Mouse (Mus musculus) spleen, postnatal 14 days (tissue): ENCODE results near the gene Pilra.
"Not testable (repeated sequence)": the region's sequence is repeated elsewhere in the genome, so short reads cannot be mapped to it uniquely, and the experiment has no call there.

ENCODE experiments used
- DNase-seq, 2 experiments: peaks; one replicate each; pipeline ENCODE4 v3.0.0; 2021 to 2022; ENCODE audit warnings: low spot score in 2 of 2

Gene Pilra

GRCm38 (mm10) chr5:137835966-137836520 lies at the start of gene Pilra:
Gene Pilra, minus strand, starts transcription at chr5:137836281.
- DNase-seq = not testable (repeated sequence)

- no peak for DNase-seq
Measured at GRCm38 (mm10) chr5:137883345-137883744, 47.3 kb upstream of the Pilra start.

GRCm38 (mm10) chr5:137882922-137883321 lies 46.8 kb upstream of the Pilra start:
- DNase-seq = no peak

- peak in 1 of 2 experiments; percentile 18 for DNase-seq
Measured at GRCm38 (mm10) chr5:137877860-137878259, 41.8 kb upstream of the Pilra start.

GRCm38 (mm10) chr5:137875054-137875453 lies 39.0 kb upstream of the Pilra start:
- no peak for DNase-seq

GRCm38 (mm10) chr5:137872381-137872702 lies 36.3 kb upstream of the Pilra start:
- not testable (repeated sequence) for DNase-seq

- DNase-seq = not testable (repeated sequence)
Measured at GRCm38 (mm10) chr5:137871644-137872380, 35.7 kb upstream of the Pilra start, which contains the start of gene Pilrb2. Gene Pilrb2, minus strand, starts transcription at chr5:137871815.

- not testable (repeated sequence) for DNase-seq
Measured at GRCm38 (mm10) chr5:137868600-137868999, 32.5 kb upstream of the Pilra start.

- not testable (repeated sequence) for DNase-seq
Measured at GRCm38 (mm10) chr5:137864008-137864407, 27.9 kb upstream of the Pilra start.

GRCm38 (mm10) chr5:137857960-137858710 lies 22.1 kb upstream of the Pilra start, which contains the start of gene Pilrb1:
Gene Pilrb1, minus strand, starts transcription at chr5:137858106.
- DNase-seq = not testable (repeated sequence)

GRCm38 (mm10) chr5:137856870-137857269 lies 20.8 kb upstream of the Pilra start:
- not testable (repeated sequence) for DNase-seq

- DNase-seq = not testable (repeated sequence)
Measured at GRCm38 (mm10) chr5:137854907-137855306, 18.8 kb upstream of the Pilra start.

- DNase-seq = not testable (repeated sequence)
Measured at GRCm38 (mm10) chr5:137850313-137850712, 14.2 kb upstream of the Pilra start.

- not testable (repeated sequence) for DNase-seq
Measured at GRCm38 (mm10) chr5:137837110-137837509, 1.0 kb upstream of the Pilra start.

GRCm38 (mm10) chr5:137836611-137837010 lies 530 bp upstream of the Pilra start:
- no peak for DNase-seq

GRCm38 (mm10) chr5:137833500-137833899 lies 2.6 kb downstream of the Pilra start:
- no peak for DNase-seq

GRCm38 (mm10) chr5:137831506-137831905 lies 4.6 kb downstream of the Pilra start:
- DNase-seq = no peak

- no peak for DNase-seq
Measured at GRCm38 (mm10) chr5:137831106-137831505, 5.0 kb downstream of the Pilra start.

GRCm38 (mm10) chr5:137830238-137830637 lies 5.8 kb downstream of the Pilra start:
- no peak for DNase-seq

- DNase-seq = no peak
Measured at GRCm38 (mm10) chr5:137828694-137829093, 7.4 kb downstream of the Pilra start.

- no peak for DNase-seq
Measured at GRCm38 (mm10) chr5:137826421-137826820, 9.7 kb downstream of the Pilra start.

- DNase-seq = no peak
Measured at GRCm38 (mm10) chr5:137825971-137826370, 10.1 kb downstream of the Pilra start.
